Mouse (Mus musculus): ENCODE measurements around the gene Gm5795.
A peak's percentile ranks its signal among the peaks of the same experiment; 100 is the strongest.
"Not testable (repeated sequence)": the region's sequence is repeated elsewhere in the genome, so short reads cannot be mapped to it uniquely, and the experiment has no call there.

The Gm5795 gene

GRCm38 (mm10) chr14:3187955-3188354 lies at the start of gene Gm5795:
TSS of gene Gm5795 (plus strand) at chr14:3188255.
- DNase-seq = not testable (repeated sequence)

- peak; percentile 3 for DNase-seq
These were observed 20.5 kb downstream of the Gm5795 start, which contains the start of gene D830030K20Rik for GRCm38 (mm10) chr14:3208272-3209152. TSS of gene D830030K20Rik (plus strand) at chr14:3208488.

- DNase-seq = peak; percentile 21
These were observed 21.3 kb downstream of the Gm5795 start for GRCm38 (mm10) chr14:3209367-3209766.
